Mouse (Mus musculus): Measurements from ENCODE around the gene Sept11.

DNA sequence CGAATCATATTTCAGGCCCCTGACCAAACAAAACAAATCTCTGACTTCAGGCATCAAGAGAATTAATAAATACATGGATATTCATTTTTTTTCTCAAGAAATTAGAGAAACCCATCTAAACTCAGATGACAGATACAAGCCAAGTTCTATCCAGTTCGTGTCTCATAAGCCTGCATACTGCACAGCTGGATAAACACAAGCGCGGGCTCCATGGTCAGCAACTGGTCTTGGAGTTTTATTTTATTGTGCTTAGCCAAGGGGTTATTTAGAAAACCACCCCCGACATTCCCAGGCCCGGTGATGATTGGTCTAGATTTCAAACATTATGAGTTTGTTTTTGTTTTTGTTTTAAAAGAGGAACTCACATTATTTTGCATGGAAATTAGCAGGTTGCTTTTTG is 21.8 kb downstream of the Sept11 start:
- no peak for TF ChIP-seq CTCF (IDR thresholded peaks at IDR 0.05; ENCODE audit: insufficient read depth, low read length)
- no peak for TF ChIP-seq POLR2A (IDR thresholded peaks at IDR 0.05; ENCODE audit: borderline replicate concordance, extremely low read depth, low read depth, low read length)
